Mouse (Mus musculus) monocyte, adult 5-6 weeks (primary cell): ENCODE data around the gene Olfr727. TPM values are rescaled to one million over a fixed set of nuclear protein-coding genes. Genes with fewer than 3 reads are reported as not detected.

Experiments used
- ATAC-seq: fragments of 153-309, 156-312 bp; replicated peaks from 2 replicates; pipeline ENCODE4 v1.8.0; 2017; ENCODE audit warnings: mild to moderate bottlenecking; ENCODE audit not compliant: low TSS enrichment, insufficient number of reproducible peaks, severe bottlenecking, poor library complexity, low FRiP score
- total RNA-seq: library from RNA; stranded (forward); fragments of 200-1000, 200-491, 200-594 nt; gene quantifications from 3 replicates; pipeline ENCODE4 v1.2.3, GENCODE M21; 2017

Olfr727 gene
- total RNA-seq, result not detected in 3 replicates

- no peak for ATAC-seq
Measured at GRCm38 (mm10) chr14:50122886-50123285, at the start of gene Olfr727. Gene Olfr727 (plus strand): TSS chr14:50123186.

GRCm38 (mm10) chr14:50090853-50091252, 32.1 kb upstream of the Olfr727 start, which contains the start of gene Olfr726:
Gene Olfr726 (minus strand): TSS chr14:50090953.
- no peak for ATAC-seq

GRCm38 (mm10) chr14:50142580-50142979, 19.6 kb downstream of the Olfr727 start, which contains the start of gene Olfr728:
Gene Olfr728 (minus strand): TSS chr14:50142680.
- no peak for ATAC-seq

- ATAC-seq, result no peak
Measured at GRCm38 (mm10) chr14:50152810-50153209, 29.8 kb downstream of the Olfr727 start, which contains the start of gene Olfr729. Gene Olfr729 (minus strand): TSS chr14:50152910.

Other genes starting within 250 kb of the Olfr727 start
- gene Olfr722, start 221.2 kb upstream of the Olfr727 start, total RNA-seq, result not detected in 3 replicates
- not detected in 3 replicates for gene Olfr723, start 191.4 kb upstream of the Olfr727 start, total RNA-seq
- not detected in 3 replicates for gene Olfr724, start 159.9 kb upstream of the Olfr727 start, total RNA-seq
- not detected in 3 replicates for gene Olfr725, start 82.8 kb upstream of the Olfr727 start, total RNA-seq
- gene Olfr726, start 32.2 kb upstream of the Olfr727 start, total RNA-seq, result not detected in 3 replicates
- gene Olfr728, start 19.5 kb downstream of the Olfr727 start, total RNA-seq, result not detected in 3 replicates
- not detected in 3 replicates for gene Olfr729, start 29.7 kb downstream of the Olfr727 start, total RNA-seq
- gene Olfr730, start 65.0 kb downstream of the Olfr727 start, total RNA-seq, result not detected in 3 replicates
- not detected in 3 replicates for gene Olfr731, start 118.7 kb downstream of the Olfr727 start, total RNA-seq
- gene Olfr732, start 161.0 kb downstream of the Olfr727 start, total RNA-seq, result not detected in 3 replicates
- gene Olfr733, start 178.3 kb downstream of the Olfr727 start, total RNA-seq, result not detected in 3 replicates
- gene Olfr734, start 203.6 kb downstream of the Olfr727 start, total RNA-seq, result not detected in 3 replicates
- gene Olfr735, start 225.7 kb downstream of the Olfr727 start, total RNA-seq, result not detected in 3 replicates
- 0.29 to 0.96 TPM in 2 of 3 replicates, not detected in the other for gene Tlr11, start 234.7 kb downstream of the Olfr727 start, total RNA-seq